Mouse (Mus musculus) midbrain, embryonic 11.5 days (tissue): Measurements from ENCODE around the gene Atg10. TPM values are rescaled to one million over a fixed set of nuclear protein-coding genes. Genes with fewer than 3 reads are reported as not detected.
"Not testable (repeated sequence)": the region's sequence is repeated elsewhere in the genome, so short reads cannot be mapped to it uniquely, and the experiment has no call there.

ENCODE experiments used
- ATAC-seq: fragments of 200-750 bp; cut with Nextera tagmentation; 2 replicates; pipeline ENCODE4 v1.8.0; 2017; ENCODE audit warnings: moderate TSS enrichment, moderate library complexity; ENCODE audit not compliant: low FRiP score
- DNase-seq: peaks from one replicate; pipeline ENCODE4 v3.0.0; 2015; ENCODE audit warnings: low spot score; ENCODE audit errors: missing footprints
- H3K27ac ChIP-seq: fragments of 300-500 bp; sonication (generic); 2 replicates; pipeline ENCODE4 v1.5.1; 2014; ENCODE audit warnings: low read depth, low read length
- H3K27me3 ChIP-seq: fragments of 300-500 bp; sonication (generic); 2 replicates; pipeline ENCODE4 v1.6.1; 2014; ENCODE audit warnings: mild to moderate bottlenecking, low read length, moderate library complexity, mixed read lengths; ENCODE audit not compliant: control insufficient read depth, insufficient read depth
- H3K36me3 ChIP-seq: fragments of 300-500 bp; sonication (generic); 2 replicates; pipeline ENCODE4 v1.6.1; 2014; ENCODE audit warnings: mild to moderate bottlenecking, low read length, moderate library complexity, mixed read lengths; ENCODE audit not compliant: control insufficient read depth, insufficient read depth
- H3K4me1 ChIP-seq: fragments of 300-500 bp; sonication (generic); 2 replicates; pipeline ENCODE4 v1.6.1; 2014; ENCODE audit warnings: low read length; ENCODE audit not compliant: control insufficient read depth, insufficient read depth
- H3K4me2 ChIP-seq: fragments of 300-500 bp; sonication (generic); 2 replicates; pipeline ENCODE4 v1.6.1; 2014; ENCODE audit warnings: mild to moderate bottlenecking, moderate library complexity
- H3K4me3 ChIP-seq: fragments of 300-500 bp; sonication (generic); 2 replicates; pipeline ENCODE4 v1.5.1; 2014; ENCODE audit warnings: low read depth, low read length
- H3K9ac ChIP-seq: fragments of 300-500 bp; sonication (generic); 2 replicates; pipeline ENCODE4 v1.6.1; 2014; ENCODE audit warnings: low read length
- H3K9me3 ChIP-seq: fragments of 300-500 bp; sonication (generic); 2 replicates; pipeline ENCODE4 v1.6.1; 2016; ENCODE audit warnings: low read length; ENCODE audit not compliant: control insufficient read depth
- WGBS: fragments of 180-500 bp; shearing (Covaris S2); extraction: QIAGEN DNeasy Blood & Tissue Kit; methylation state at CpG from one replicate; pipeline ENCODE4 v1.1.7; 2014; 5-methylcytosine and 5-hydroxymethylcytosine counted together
- polyA plus RNA-seq: library from polyadenylated mRNA; unstranded; fragments of >200 nt; fragmentation: Nextera tagmentation; extraction: Ambion mirVana; gene quantifications from 2 replicates; pipeline ENCODE4 v1.2.1, GENCODE M21; 2014

Gene Atg10
- polyA plus RNA-seq, result 13.7 and 14.7 TPM in 2 replicates

- H3K4me3 ChIP-seq, result peak within 1 kb of the TSS; percentile 56
- H3K27ac ChIP-seq, result peak within 1 kb of the TSS; percentile 67
- peaks cover 3% of the 10 kb centered on the region; the same call in 1 of the 2 replicates for H3K4me1 ChIP-seq
- no peaks in the 10 kb centered on the region for H3K9me3 ChIP-seq
- H3K27me3 ChIP-seq, result no peaks in the 10 kb centered on the region
- DNase-seq (peak; percentile 99), ATAC-seq (peak; percentile 98)
- H3K36me3 ChIP-seq, result no peaks in the 10 kb centered on the region
- 1% methylated on average over 55 of the region's 55 CpGs for WGBS
- peak within 1 kb of the TSS; percentile 74 for H3K9ac ChIP-seq
- H3K4me2 ChIP-seq, result peak within 1 kb of the TSS; percentile 54
Observed at GRCm38 (mm10) chr13:91223587-91224437, at the start of gene Atg10. Gene Atg10 (minus strand): TSS chr13:91223968.

GRCm38 (mm10) chr13:91252406-91252805 is 28.6 kb upstream of the Atg10 start:
- Histone ChIP-seq H3K27me3 (no peaks in the 10 kb centered on the region), H3K4me3 (no peak overlapping the region), H3K4me2 (no peak overlapping the region), H3K9me3 (no peaks in the 10 kb centered on the region), H3K27ac (no peak overlapping the region), H3K36me3 (no peaks in the 10 kb centered on the region), H3K4me1 (no peaks in the 10 kb centered on the region), H3K9ac (no peak overlapping the region)
- DNase-seq (no peak), ATAC-seq (no peak)
- 86% methylated on average over 3 of the region's 3 CpGs for WGBS

GRCm38 (mm10) chr13:91251636-91252035 is 27.9 kb upstream of the Atg10 start:
- Histone ChIP-seq H3K27me3 (no peaks in the 10 kb centered on the region), H3K4me2 (no peak overlapping the region), H3K27ac (no peak overlapping the region), H3K4me1 (no peaks in the 10 kb centered on the region), H3K4me3 (no peak overlapping the region), H3K36me3 (no peaks in the 10 kb centered on the region), H3K9ac (no peak overlapping the region), H3K9me3 (no peaks in the 10 kb centered on the region)
- no peak for ATAC-seq
- DNase-seq, result no peak
- 73% methylated on average over 1 of the region's 1 CpGs for WGBS

- H3K27ac ChIP-seq, H3K4me2 ChIP-seq, ATAC-seq, H3K9me3 ChIP-seq, H3K27me3 ChIP-seq, H3K4me3 ChIP-seq, DNase-seq, H3K9ac ChIP-seq, H3K4me1 ChIP-seq, H3K36me3 ChIP-seq: not testable (repeated sequence)
- WGBS, result 88% methylated on average over 2 of the region's 2 CpGs
Observed at GRCm38 (mm10) chr13:91250050-91250449, 26.3 kb upstream of the Atg10 start.

- Histone ChIP-seq H3K36me3 (no peaks in the 10 kb centered on the region), H3K4me2 (no peak overlapping the region), H3K9ac (no peak overlapping the region), H3K27me3 (no peaks in the 10 kb centered on the region), H3K9me3 (no peaks in the 10 kb centered on the region), H3K27ac (no peak overlapping the region), H3K4me1 (no peaks in the 10 kb centered on the region), H3K4me3 (no peak overlapping the region)
- WGBS, result 79% methylated on average over 2 of the region's 2 CpGs
- DNase-seq, result no peak
- no peak for ATAC-seq
Observed at GRCm38 (mm10) chr13:91246472-91246871, 22.7 kb upstream of the Atg10 start.

- H3K4me1 ChIP-seq, result no peaks in the 10 kb centered on the region
- H3K9me3 ChIP-seq, result no peaks in the 10 kb centered on the region
- DNase-seq (no peak), ATAC-seq (no peak)
- no peaks in the 10 kb centered on the region for H3K27me3 ChIP-seq
- no peak overlapping the region for H3K27ac ChIP-seq
- H3K9ac ChIP-seq, result no peak overlapping the region
- no peaks in the 10 kb centered on the region for H3K36me3 ChIP-seq
- 71% methylated on average over 3 of the region's 3 CpGs for WGBS
- no peak overlapping the region for H3K4me2 ChIP-seq
- H3K4me3 ChIP-seq, result no peak overlapping the region
Observed at GRCm38 (mm10) chr13:91237976-91238375, 14.2 kb upstream of the Atg10 start.

- Histone ChIP-seq H3K9ac (no peak overlapping the region), H3K4me3 (no peak overlapping the region), H3K4me1 (no peaks in the 10 kb centered on the region), H3K27me3 (no peaks in the 10 kb centered on the region), H3K27ac (no peak overlapping the region), H3K9me3 (no peaks in the 10 kb centered on the region), H3K4me2 (no peak overlapping the region), H3K36me3 (no peaks in the 10 kb centered on the region)
- WGBS, result 87% methylated on average over 2 of the region's 2 CpGs
- DNase-seq (no peak), ATAC-seq (no peak)
Observed at GRCm38 (mm10) chr13:91236884-91237283, 13.1 kb upstream of the Atg10 start.

GRCm38 (mm10) chr13:91224438-91224814 is 658 bp upstream of the Atg10 start:
- no peaks in the 10 kb centered on the region for H3K36me3 ChIP-seq
- ATAC-seq (no peak), DNase-seq (no peak)
- no peaks in the 10 kb centered on the region for H3K9me3 ChIP-seq
- H3K4me1 ChIP-seq, result peaks cover 3% of the 10 kb centered on the region; the same call in 1 of the 2 replicates
- WGBS, result 80% methylated on average over 2 of the region's 2 CpGs
- H3K9ac ChIP-seq, result peak overlapping the region; percentile 74
- no peak overlapping the region; the same call in 1 of the 2 replicates for H3K27ac ChIP-seq
- H3K4me2 ChIP-seq, result peak overlapping the region; percentile 54
- H3K4me3 ChIP-seq, result peak overlapping the region; percentile 56
- no peaks in the 10 kb centered on the region for H3K27me3 ChIP-seq

GRCm38 (mm10) chr13:91223063-91223462 is 705 bp downstream of the Atg10 start:
- WGBS, result 67% methylated on average over 1 of the region's 1 CpGs
- Histone ChIP-seq H3K36me3 (no peaks in the 10 kb centered on the region), H3K27ac (peak overlapping the region; percentile 67; the same call in 1 of the 2 replicates), H3K9ac (peak overlapping the region; percentile 74), H3K4me3 (peak overlapping the region; percentile 56), H3K27me3 (no peaks in the 10 kb centered on the region), H3K4me2 (peak overlapping the region; percentile 54), H3K4me1 (peaks cover 3% of the 10 kb centered on the region; the same call in 1 of the 2 replicates), H3K9me3 (no peaks in the 10 kb centered on the region)
- DNase-seq, result peak; percentile 82
- ATAC-seq, result peak; percentile 6; the same call in 1 of the 2 replicates
